Mouse (Mus musculus): ENCODE results near the gene Zfp523.

The Zfp523 gene

DNA sequence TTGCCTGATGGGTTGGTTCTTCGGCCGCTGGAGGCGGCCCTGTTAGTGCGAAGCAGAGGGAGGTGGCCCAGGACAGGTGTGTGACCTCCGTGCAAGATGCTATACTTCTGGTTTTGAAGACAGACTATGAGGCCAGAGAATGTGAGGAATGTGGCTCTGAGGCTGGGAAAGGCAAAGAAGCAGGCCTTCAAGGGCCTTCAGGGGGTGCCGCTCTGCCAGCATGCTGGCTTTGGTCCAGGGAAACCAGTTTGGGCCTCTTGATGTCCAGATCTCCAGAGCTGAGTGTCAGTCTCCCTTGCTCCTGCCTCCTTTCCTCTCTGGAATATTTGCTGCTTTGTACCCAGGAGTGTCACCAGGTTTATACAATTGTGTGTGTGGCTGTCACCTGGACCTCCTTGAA is 65.4 kb downstream of the Zfp523 start:
- no peak for DNase-seq (ENCODE audit: low spot score)

- no peak for DNase-seq (ENCODE audit: low spot score)
Observed at GRCm38 (mm10) chr17:28244214-28244613, 67.3 kb downstream of the Zfp523 start.

- DNase-seq (ENCODE audit: low spot score): no peak
Observed at GRCm38 (mm10) chr17:28244714-28245113, 67.8 kb downstream of the Zfp523 start.

- DNase-seq (ENCODE audit: low spot score): no peak
Observed at GRCm38 (mm10) chr17:28246640-28247039, 69.7 kb downstream of the Zfp523 start.

DNA sequence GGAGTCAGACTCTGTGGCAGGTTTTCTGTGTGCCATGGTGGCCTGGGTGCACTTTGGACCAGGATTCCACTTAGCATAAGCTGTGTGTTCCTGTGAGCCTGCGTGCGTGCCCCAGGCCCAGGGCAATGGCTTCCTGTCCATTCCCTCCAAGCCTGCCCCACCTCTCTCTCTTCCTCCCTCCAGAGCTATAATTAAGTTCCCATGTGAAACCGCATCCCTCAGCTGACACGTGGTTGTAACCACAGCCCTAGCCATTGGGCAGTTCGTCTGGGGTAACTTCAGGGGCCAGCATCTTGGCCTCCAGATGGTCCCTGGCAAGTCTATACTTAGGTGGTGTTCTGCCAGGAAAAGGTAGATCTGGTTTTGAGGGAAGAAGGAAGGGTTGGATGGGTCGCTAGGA is 70.7 kb downstream of the Zfp523 start:
- DNase-seq (ENCODE audit: low spot score): no peak

- no peak for DNase-seq (ENCODE audit: low spot score)
Observed at GRCm38 (mm10) chr17:28249062-28249461, 72.1 kb downstream of the Zfp523 start.

- DNase-seq (ENCODE audit: low spot score): no peak
Observed at GRCm38 (mm10) chr17:28251579-28252280, 74.8 kb downstream of the Zfp523 start.

- no peak for DNase-seq (ENCODE audit: low spot score)
Observed at GRCm38 (mm10) chr17:28252281-28252648, 75.3 kb downstream of the Zfp523 start.

DNA sequence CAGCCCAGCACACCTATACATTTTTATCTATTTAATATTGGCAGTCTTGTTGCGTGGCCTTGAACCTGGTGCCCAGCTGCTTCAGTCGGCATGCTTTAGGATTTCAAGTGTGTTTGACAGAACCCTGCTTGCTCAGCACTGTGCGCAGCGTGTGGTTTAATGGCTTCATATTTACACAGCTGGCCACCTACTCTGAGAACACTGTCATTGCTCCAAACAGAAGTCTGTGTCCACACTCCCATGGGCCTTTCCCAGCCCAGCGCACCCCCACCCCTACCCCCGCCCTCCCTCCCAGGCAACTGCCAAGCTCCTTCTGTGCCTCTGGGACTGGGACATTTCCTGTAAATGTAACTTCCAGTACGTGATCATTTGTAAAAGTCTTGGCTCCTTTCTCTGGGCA is 76.3 kb downstream of the Zfp523 start:
- DNase-seq (ENCODE audit: low spot score): no peak

GRCm38 (mm10) chr17:28254804-28255203 is 77.9 kb downstream of the Zfp523 start:
- DNase-seq (ENCODE audit: low spot score): no peak
